In genomic region chr12:69298281-69298680, GRCm38 (mm10) we compare ENCODE assay signal across 9 mouse cellular contexts. TPM values are rescaled to one million over a fixed set of nuclear protein-coding genes. Genes with fewer than 3 reads are reported as not detected.
A peak's percentile ranks its signal among the peaks of the same experiment; 100 is the strongest.
DNase-seq lines count a peak whose midpoint lies in the region; ATAC-seq and TF ChIP-seq lines count a peak whose summit lies in the region.
"Had no signal": no experiment of that assay in that cellular context is flagged by ENCODE, and none has a peak within 500 bp of the region (broad histone marks: within the 10 kb centered on the region; RNA-seq: fewer than 3 reads in every experiment).

No protein-coding gene starts in this region.

- no peaks in the 10 kb centered on the region for H3K9me3 ChIP-seq in heart, embryonic 14.5 days (ENCODE audit: control insufficient read depth, low read length)
- H3K9me3 ChIP-seq in embryonic facial prominence, embryonic 12.5 days = no peaks in the 10 kb centered on the region
- H3K9me3 ChIP-seq in intestine, embryonic 14.5 days (ENCODE audit: control insufficient read depth, low read length) = no peaks in the 10 kb centered on the region
- H3K9me3 ChIP-seq in midbrain, postnatal 0 days (ENCODE audit: low read length) = no peaks in the 10 kb centered on the region

- H3K9ac ChIP-seq in heart, embryonic 14.5 days (ENCODE audit: low read length) = no peak overlapping the region
- H3K9ac ChIP-seq in embryonic facial prominence, embryonic 12.5 days = no peak overlapping the region
- no peak overlapping the region for H3K9ac ChIP-seq in intestine, embryonic 14.5 days (ENCODE audit: low read length)
- H3K9ac ChIP-seq in midbrain, postnatal 0 days (replicated peaks; ENCODE audit: low read length, poor library complexity, severe bottlenecking) = no peak overlapping the region

- no peak overlapping the region for H3K4me3 ChIP-seq in heart, embryonic 14.5 days (ENCODE audit: control insufficient read depth in 1 of 2, insufficient read depth in 1 of 2, low read depth in 1 of 2, low read length in 2 of 2)
- 0 out of 2 replicates have a peak overlapping the region, but pooled peaks have one; percentile 5 for H3K4me3 ChIP-seq in embryonic facial prominence, embryonic 12.5 days
- H3K4me3 ChIP-seq in intestine, embryonic 14.5 days (ENCODE audit: low read depth, low read length) = peak overlapping the region; percentile 100; the same call in 1 of the 2 replicates
- H3K4me3 ChIP-seq in midbrain, postnatal 0 days (ENCODE audit: low read depth, low read length) = peak overlapping the region; percentile 96; the same call in 1 of the 2 replicates

- WGBS in heart, embryonic 14.5 days = 91% methylated on average over 4 of the region's 4 CpGs
- WGBS in embryonic facial prominence, embryonic 12.5 days = 87% methylated on average over 4 of the region's 4 CpGs
- 92% methylated on average over 4 of the region's 4 CpGs for WGBS in intestine, embryonic 14.5 days
- WGBS in midbrain, postnatal 0 days = 91% methylated on average over 4 of the region's 4 CpGs

- peaks cover 33% of the 10 kb centered on the region for H3K36me3 ChIP-seq in heart, embryonic 14.5 days (ENCODE audit: control insufficient read depth, insufficient read depth, low read length)
- H3K36me3 ChIP-seq in embryonic facial prominence, embryonic 12.5 days = peaks cover 33% of the 10 kb centered on the region
- H3K36me3 ChIP-seq in intestine, embryonic 14.5 days (ENCODE audit: control insufficient read depth, insufficient read depth, low read length) = peaks cover 33% of the 10 kb centered on the region
- H3K36me3 ChIP-seq in midbrain, postnatal 0 days (ENCODE audit: insufficient read depth, low read length) = peaks cover 15% of the 10 kb centered on the region

- no peak for DNase-seq in heart, postnatal 4 days
- DNase-seq in intestine, embryonic 14.5 days (ENCODE audit: low spot score) = no peak
- peak; percentile 14 for DNase-seq in midbrain, postnatal 0 days (ENCODE audit: low spot score)
- no peak for DNase-seq in gastrocnemius, adult 8-10 months (ENCODE audit: low spot score in 2 of 2)
- DNase-seq in left cerebral cortex, adult 9 months (ENCODE audit: low spot score in 2 of 2) = no peak
- DNase-seq in ovary, postnatal 14 days (ENCODE audit: low spot score) = no peak

- peak; percentile 15; the same call in 1 of the 2 replicates for TF ChIP-seq CTCF in midbrain, postnatal 0 days (IDR thresholded peaks at IDR 0.05)

- no peaks in the 10 kb centered on the region for H3K27me3 ChIP-seq in heart, embryonic 14.5 days (ENCODE audit: control insufficient read depth, insufficient read depth, low read length)
- H3K27me3 ChIP-seq in embryonic facial prominence, embryonic 12.5 days = no peaks in the 10 kb centered on the region
- H3K27me3 ChIP-seq in intestine, embryonic 14.5 days (replicated peaks; ENCODE audit: control insufficient read depth, insufficient read depth, low read length) = no peaks in the 10 kb centered on the region
- no peaks in the 10 kb centered on the region for H3K27me3 ChIP-seq in midbrain, postnatal 0 days (ENCODE audit: insufficient read depth, low read length)
- H3K27me3 ChIP-seq: Patski had no signal

- peaks cover 10 to 24% of the 10 kb centered on the region in 2 experiments for H3K4me1 ChIP-seq in heart, embryonic 14.5 days (ENCODE audit: control insufficient read depth in 2 of 2, insufficient read depth in 2 of 2, low read length in 2 of 2)
- H3K4me1 ChIP-seq in embryonic facial prominence, embryonic 12.5 days = peaks cover 21% of the 10 kb centered on the region
- H3K4me1 ChIP-seq in intestine, embryonic 14.5 days (replicated peaks; ENCODE audit: control insufficient read depth, insufficient read depth, low read length) = peaks cover 23% of the 10 kb centered on the region
- H3K4me1 ChIP-seq in midbrain, postnatal 0 days (ENCODE audit: insufficient read depth, low read length) = peaks cover 4% of the 10 kb centered on the region; the same call in 1 of the 2 replicates

- peak overlapping the region; percentile 75 for H3K4me2 ChIP-seq in heart, embryonic 14.5 days (ENCODE audit: low read length)
- peak overlapping the region; percentile 69 for H3K4me2 ChIP-seq in embryonic facial prominence, embryonic 12.5 days (replicated peaks)
- peak overlapping the region; percentile 77 for H3K4me2 ChIP-seq in intestine, embryonic 14.5 days (ENCODE audit: low read length)
- H3K4me2 ChIP-seq in midbrain, postnatal 0 days (ENCODE audit: low read depth, low read length, poor library complexity, severe bottlenecking) = peak overlapping the region; percentile 78

- no peak for ATAC-seq in heart, embryonic 14.5 days (ENCODE audit: insufficient number of reproducible peaks, insufficient read depth, low FRiP score, low read depth)
- ATAC-seq in embryonic facial prominence, embryonic 12.5 days (ENCODE audit: insufficient number of reproducible peaks, insufficient read depth, low FRiP score, low TSS enrichment) = no peak
- ATAC-seq in intestine, embryonic 14.5 days (replicated peaks; ENCODE audit: low FRiP score, low TSS enrichment, low read depth) = no peak
- no peak for ATAC-seq in midbrain, postnatal 0 days (ENCODE audit: low FRiP score)
- ATAC-seq: Patski had no signal

- H3K27ac ChIP-seq in heart, embryonic 14.5 days (replicated peaks in 1 of 2; ENCODE audit: control insufficient read depth in 1 of 2, insufficient read depth in 1 of 2, low read depth in 2 of 2, low read length in 2 of 2) = no peak overlapping the region
- no peak overlapping the region for H3K27ac ChIP-seq in embryonic facial prominence, embryonic 12.5 days
- H3K27ac ChIP-seq in intestine, embryonic 14.5 days (ENCODE audit: low read depth) = no peak overlapping the region
- no peak overlapping the region for H3K27ac ChIP-seq in midbrain, postnatal 0 days (ENCODE audit: low read depth, low read length)

RNA-seq across cellular contexts. Expression of gene Klhdc2, which starts 1.8 kb away (rescaled TPM):
- 137 and 144 TPM in 2 replicates for polyA plus RNA-seq in heart, embryonic 14.5 days (2014; fragmentation: Nextera tagmentation; extraction: Ambion mirVana)
- total RNA-seq in heart, postnatal 4 days (2021) = 100 to 1,000 TPM in 1 of 2 experiments, 10 to 100 TPM in 1; 99.3 to 107 TPM
- polyA plus RNA-seq in embryonic facial prominence, embryonic 12.5 days (2016; fragmentation: Nextera tagmentation; extraction: Ambion mirVana) = 199 and 203 TPM in 2 replicates
- polyA plus RNA-seq in intestine, embryonic 14.5 days (2014; fragmentation: Nextera tagmentation; extraction: Ambion mirVana) = 120 and 133 TPM in 2 replicates
- total RNA-seq in midbrain, postnatal 0 days (2014; rRNA removed) = 303 and 373 TPM in 2 replicates
- polyA plus RNA-seq in midbrain, postnatal 0 days (2015; fragmentation: Nextera tagmentation; extraction: Ambion mirVana) = 259 and 266 TPM in 2 replicates
- total RNA-seq in gastrocnemius, adult 8-10 months (2022) = 100 to 1,000 TPM; 110 to 144 (median 128) TPM

RNA-seq across cellular contexts. Expression of gene Klhdc1, which starts 57.3 kb away (rescaled TPM):
- polyA plus RNA-seq in heart, embryonic 14.5 days (2014; fragmentation: Nextera tagmentation; extraction: Ambion mirVana) = 11.5 and 13.6 TPM in 2 replicates
- 10 to 100 TPM; 10.8 to 11.3 TPM for total RNA-seq in heart, postnatal 4 days (2021)
- polyA plus RNA-seq in embryonic facial prominence, embryonic 12.5 days (2016; fragmentation: Nextera tagmentation; extraction: Ambion mirVana) = 5.6 and 7.5 TPM in 2 replicates
- polyA plus RNA-seq in intestine, embryonic 14.5 days (2014; fragmentation: Nextera tagmentation; extraction: Ambion mirVana) = 7.3 and 7.4 TPM in 2 replicates
- 8.5 TPM in 2 replicates for total RNA-seq in midbrain, postnatal 0 days (2014; rRNA removed)
- polyA plus RNA-seq in midbrain, postnatal 0 days (2015; fragmentation: Nextera tagmentation; extraction: Ambion mirVana) = 18.1 and 25.6 TPM in 2 replicates
- total RNA-seq in gastrocnemius, adult 8-10 months (2022) = 10 to 100 TPM; 22.0 to 28.8 (median 24.8) TPM

RNA-seq across cellular contexts. Expression of gene Nemf, which starts 58.7 kb away (rescaled TPM):
- polyA plus RNA-seq in heart, embryonic 14.5 days (2014; fragmentation: Nextera tagmentation; extraction: Ambion mirVana) = 62.7 and 62.9 TPM in 2 replicates
- 10 to 100 TPM; 31.9 to 33.2 TPM for total RNA-seq in heart, postnatal 4 days (2021)
- polyA plus RNA-seq in embryonic facial prominence, embryonic 12.5 days (2016; fragmentation: Nextera tagmentation; extraction: Ambion mirVana) = 94.1 and 95.4 TPM in 2 replicates
- polyA plus RNA-seq in intestine, embryonic 14.5 days (2014; fragmentation: Nextera tagmentation; extraction: Ambion mirVana) = 69.1 and 78.7 TPM in 2 replicates
- 24.0 and 40.8 TPM in 2 replicates for total RNA-seq in midbrain, postnatal 0 days (2014; rRNA removed)
- 63.9 and 69.6 TPM in 2 replicates for polyA plus RNA-seq in midbrain, postnatal 0 days (2015; fragmentation: Nextera tagmentation; extraction: Ambion mirVana)
- 10 to 100 TPM; 15.6 to 21.4 (median 17.5) TPM for total RNA-seq in gastrocnemius, adult 8-10 months (2022)

Comparison
In these comparisons a context has a peak if more than half of its experiments do, and no peak if none do; other contexts are left out.
1. H3K4me3 ChIP-seq: peak in embryonic facial prominence, embryonic 12.5 days (single experiment), intestine, embryonic 14.5 days (single experiment) and midbrain, postnatal 0 days (single experiment); none in heart, embryonic 14.5 days (0 of 2).
2. Peak in every context shown above with its lines, with median percentiles within 50 percentile points of each other: H3K4me2 ChIP-seq.